Mouse (Mus musculus) embryonic facial prominence, embryonic 15.5 days (tissue): Measurements from ENCODE around the gene Nt5c2. TPM values are rescaled to one million over a fixed set of nuclear protein-coding genes. Genes with fewer than 3 reads are reported as not detected.

Experiments
- ATAC-seq: fragments of 200-750 bp; cut with Nextera tagmentation; 2 replicates; pipeline ENCODE4 v1.8.0; 2017; ENCODE audit warnings: low read depth, moderate TSS enrichment; ENCODE audit not compliant: insufficient number of reproducible peaks, low FRiP score, low TSS enrichment
- H3K27ac ChIP-seq: fragments of 300-500 bp; sonication (generic); replicated peaks from 2 replicates; pipeline ENCODE4 v1.5.1; 2015; ENCODE audit warnings: mild to moderate bottlenecking, inconsistent platforms
- H3K27me3 ChIP-seq: fragments of 300-500 bp; sonication (generic); 2 replicates; pipeline ENCODE4 v1.6.1; 2015; ENCODE audit warnings: inconsistent platforms
- H3K36me3 ChIP-seq: fragments of 300-500 bp; sonication (generic); 2 replicates; pipeline ENCODE4 v1.6.1; 2015; ENCODE audit warnings: mild to moderate bottlenecking, inconsistent platforms
- H3K4me1 ChIP-seq: fragments of 300-500 bp; sonication (generic); 2 replicates; pipeline ENCODE4 v1.6.1; 2015; ENCODE audit warnings: inconsistent platforms
- H3K4me2 ChIP-seq: fragments of 300-500 bp; sonication (generic); replicated peaks from 2 replicates; pipeline ENCODE4 v1.6.1; 2015; ENCODE audit warnings: mild to moderate bottlenecking, inconsistent platforms
- H3K4me3 ChIP-seq: fragments of 300-500 bp; sonication (generic); replicated peaks from 2 replicates; pipeline ENCODE4 v1.5.1; 2015; ENCODE audit warnings: mild to moderate bottlenecking, inconsistent platforms
- H3K9ac ChIP-seq: fragments of 300-500 bp; sonication (generic); 2 replicates; pipeline ENCODE4 v1.6.1; 2015; ENCODE audit warnings: inconsistent platforms
- H3K9me3 ChIP-seq: fragments of 300-500 bp; sonication (generic); replicated peaks from 2 replicates; pipeline ENCODE4 v1.6.1; 2016; ENCODE audit warnings: inconsistent platforms
- WGBS: fragments of 180-500 bp; shearing (Covaris S2); methylation state at CpG from one replicate; pipeline ENCODE4 v1.1.7; 2015; 5-methylcytosine and 5-hydroxymethylcytosine counted together
- polyA plus RNA-seq: library from polyadenylated mRNA; unstranded; fragments of >200 nt; fragmentation: Nextera tagmentation; extraction: Ambion mirVana; gene quantifications from 2 replicates; pipeline ENCODE4 v1.2.1, GENCODE M21; 2015

The Nt5c2 gene
- polyA plus RNA-seq, 1 experiment from 2014 or later: 73.4 TPM

- Histone ChIP-seq H3K36me3 (no peaks in the 10 kb centered on the region), H3K27me3 (no peaks in the 10 kb centered on the region), H3K4me3 (no peak overlapping the region), H3K4me1 (0 out of 2 replicates have a peak, but pooled peaks cover 7% of the 10 kb centered on the region), H3K4me2 (no peak overlapping the region), H3K9me3 (no peaks in the 10 kb centered on the region), H3K27ac (no peak overlapping the region), H3K9ac (no peak overlapping the region)
- no peak for ATAC-seq
- 54% methylated on average over 4 of the region's 4 CpGs for WGBS
Observed at GRCm38 (mm10) chr19:46975565-46975964, 39.4 kb downstream of the Nt5c2 start.

GRCm38 (mm10) chr19:46972159-46972558 lies 42.8 kb downstream of the Nt5c2 start:
- no peaks in the 10 kb centered on the region for H3K27me3 ChIP-seq
- WGBS: 90% methylated on average over 3 of the region's 3 CpGs
- H3K36me3 ChIP-seq: no peaks in the 10 kb centered on the region
- H3K4me3 ChIP-seq: no peak overlapping the region
- no peak overlapping the region for H3K27ac ChIP-seq
- no peak overlapping the region for H3K4me2 ChIP-seq
- no peak for ATAC-seq
- no peaks in the 10 kb centered on the region for H3K9me3 ChIP-seq
- no peak overlapping the region for H3K9ac ChIP-seq
- 0 out of 2 replicates have a peak, but pooled peaks cover 11% of the 10 kb centered on the region for H3K4me1 ChIP-seq

GRCm38 (mm10) chr19:46971712-46972111 lies 43.2 kb downstream of the Nt5c2 start:
- Histone ChIP-seq H3K27me3 (no peaks in the 10 kb centered on the region), H3K4me3 (no peak overlapping the region), H3K27ac (no peak overlapping the region), H3K9ac (no peak overlapping the region), H3K4me1 (0 out of 2 replicates have a peak, but pooled peaks cover 11% of the 10 kb centered on the region), H3K4me2 (no peak overlapping the region), H3K36me3 (no peaks in the 10 kb centered on the region), H3K9me3 (no peaks in the 10 kb centered on the region)
- ATAC-seq: no peak
- whole genome bisulfite sequencing: 60% methylated on average over 9 of the region's 9 CpGs

GRCm38 (mm10) chr19:46971051-46971689 lies 43.8 kb downstream of the Nt5c2 start:
- Histone ChIP-seq H3K36me3 (no peaks in the 10 kb centered on the region), H3K9ac (no peak overlapping the region), H3K4me3 (no peak overlapping the region), H3K27me3 (no peaks in the 10 kb centered on the region), H3K4me1 (0 out of 2 replicates have a peak, but pooled peaks cover 11% of the 10 kb centered on the region), H3K4me2 (no peak overlapping the region), H3K9me3 (no peaks in the 10 kb centered on the region), H3K27ac (no peak overlapping the region; the same call in 1 of the 2 replicates)
- WGBS: 61% methylated on average over 8 of the region's 8 CpGs
- no peak for ATAC-seq

- Histone ChIP-seq H3K27me3 (no peaks in the 10 kb centered on the region), H3K9ac (no peak overlapping the region), H3K36me3 (no peaks in the 10 kb centered on the region), H3K4me2 (no peak overlapping the region), H3K27ac (peak overlapping the region; percentile 24; the same call in 1 of the 2 replicates), H3K9me3 (no peaks in the 10 kb centered on the region), H3K4me3 (no peak overlapping the region), H3K4me1 (0 out of 2 replicates have a peak, but pooled peaks cover 11% of the 10 kb centered on the region)
- 55% methylated on average over 13 of the region's 13 CpGs for WGBS
- no peak for ATAC-seq
Observed at GRCm38 (mm10) chr19:46970121-46970729, 44.7 kb downstream of the Nt5c2 start.

- Histone ChIP-seq H3K4me3 (no peak overlapping the region), H3K27me3 (no peaks in the 10 kb centered on the region), H3K4me1 (0 out of 2 replicates have a peak, but pooled peaks cover 11% of the 10 kb centered on the region), H3K4me2 (no peak overlapping the region), H3K27ac (no peak overlapping the region), H3K9ac (no peak overlapping the region), H3K9me3 (no peaks in the 10 kb centered on the region), H3K36me3 (no peaks in the 10 kb centered on the region)
- 63% methylated on average over 22 of the region's 22 CpGs for WGBS
- ATAC-seq: no peak
Observed at GRCm38 (mm10) chr19:46969286-46969985, 45.5 kb downstream of the Nt5c2 start.

GRCm38 (mm10) chr19:46968833-46969232 lies 46.1 kb downstream of the Nt5c2 start:
- no peak overlapping the region for H3K4me3 ChIP-seq
- no peak overlapping the region for H3K9ac ChIP-seq
- no peak overlapping the region for H3K4me2 ChIP-seq
- ATAC-seq: no peak
- no peaks in the 10 kb centered on the region for H3K27me3 ChIP-seq
- no peak overlapping the region for H3K27ac ChIP-seq
- WGBS: 83% methylated on average over 5 of the region's 5 CpGs
- H3K9me3 ChIP-seq: no peaks in the 10 kb centered on the region
- H3K4me1 ChIP-seq: 0 out of 2 replicates have a peak, but pooled peaks cover 11% of the 10 kb centered on the region
- no peaks in the 10 kb centered on the region for H3K36me3 ChIP-seq

GRCm38 (mm10) chr19:46967861-46968260 lies 47.1 kb downstream of the Nt5c2 start:
- 59% methylated on average over 4 of the region's 4 CpGs for WGBS
- Histone ChIP-seq H3K9ac (no peak overlapping the region), H3K4me3 (no peak overlapping the region)

GRCm38 (mm10) chr19:46966330-46966729 lies 48.6 kb downstream of the Nt5c2 start:
- Histone ChIP-seq H3K4me1 (0 out of 2 replicates have a peak, but pooled peaks cover 16% of the 10 kb centered on the region), H3K9ac (no peak overlapping the region), H3K4me3 (no peak overlapping the region), H3K27ac (no peak overlapping the region), H3K9me3 (no peaks in the 10 kb centered on the region), H3K4me2 (no peak overlapping the region), H3K27me3 (no peaks in the 10 kb centered on the region), H3K36me3 (no peaks in the 10 kb centered on the region)
- ATAC-seq: no peak
- WGBS: 92% methylated on average over 6 of the region's 6 CpGs

More at GRCm38 (mm10) chr19:46967861-46968260, 47.1 kb downstream of the Nt5c2 start:
- H3K27ac ChIP-seq: no peak overlapping the region
- no peak overlapping the region for H3K4me2 ChIP-seq
- 0 out of 2 replicates have a peak, but pooled peaks cover 15% of the 10 kb centered on the region for H3K4me1 ChIP-seq
- no peaks in the 10 kb centered on the region for H3K27me3 ChIP-seq
- H3K36me3 ChIP-seq: no peaks in the 10 kb centered on the region
- no peak for ATAC-seq
- H3K9me3 ChIP-seq: no peaks in the 10 kb centered on the region

GRCm38 (mm10) chr19:46965496-46965895 lies 49.5 kb downstream of the Nt5c2 start:
- no peaks in the 10 kb centered on the region for H3K27me3 ChIP-seq
- H3K27ac ChIP-seq: no peak overlapping the region
- no peak overlapping the region for H3K4me2 ChIP-seq
- H3K9me3 ChIP-seq: no peaks in the 10 kb centered on the region
- H3K9ac ChIP-seq: no peak overlapping the region
- H3K4me3 ChIP-seq: no peak overlapping the region
- H3K36me3 ChIP-seq: no peaks in the 10 kb centered on the region
- ATAC-seq: no peak
- peaks cover 18% of the 10 kb centered on the region for H3K4me1 ChIP-seq

GRCm38 (mm10) chr19:46964353-46964752 lies 50.6 kb downstream of the Nt5c2 start:
- Histone ChIP-seq H3K4me2 (no peak overlapping the region), H3K27me3 (no peaks in the 10 kb centered on the region), H3K4me3 (no peak overlapping the region), H3K9me3 (no peaks in the 10 kb centered on the region), H3K36me3 (no peaks in the 10 kb centered on the region), H3K4me1 (peaks cover 25% of the 10 kb centered on the region), H3K9ac (no peak overlapping the region), H3K27ac (no peak overlapping the region)
- WGBS: 64% methylated on average over 9 of the region's 9 CpGs
- ATAC-seq: no peak
